Mouse (Mus musculus) kidney, embryonic 16.5 days (tissue): ENCODE data around the gene Amotl1. TPM values are rescaled to one million over a fixed set of nuclear protein-coding genes. Genes with fewer than 3 reads are reported as not detected.

ENCODE experiments used
- ATAC-seq: fragments of 200-750 bp; cut with Nextera tagmentation; 2 replicates; pipeline ENCODE4 v1.8.0; 2017; ENCODE audit warnings: moderate TSS enrichment; ENCODE audit not compliant: low FRiP score, low TSS enrichment
- H3K27ac ChIP-seq: fragments of 300-500 bp; sonication (generic); 2 replicates; pipeline ENCODE4 v1.5.1; 2014; ENCODE audit warnings: low read length
- H3K27me3 ChIP-seq: fragments of 300-500 bp; sonication (generic); 2 replicates; pipeline ENCODE4 v1.6.1; 2014; ENCODE audit warnings: low read length, control low read depth, mixed read lengths; ENCODE audit not compliant: insufficient read depth
- H3K36me3 ChIP-seq: fragments of 300-500 bp; sonication (generic); 2 replicates; pipeline ENCODE4 v1.6.1; 2014; ENCODE audit warnings: low read length, control low read depth, mixed read lengths; ENCODE audit not compliant: insufficient read depth
- H3K4me1 ChIP-seq: fragments of 300-500 bp; sonication (generic); 2 replicates; pipeline ENCODE4 v1.6.1; 2014; ENCODE audit warnings: low read length, control low read depth, mixed read lengths; ENCODE audit not compliant: insufficient read depth
- H3K4me2 ChIP-seq: fragments of 300-500 bp; sonication (generic); replicated peaks from 2 replicates; pipeline ENCODE4 v1.6.1; 2014; ENCODE audit warnings: low read depth, low read length
- H3K4me3 ChIP-seq: fragments of 300-500 bp; sonication (generic); 2 replicates; pipeline ENCODE4 v1.5.1; 2014; ENCODE audit warnings: mild to moderate bottlenecking, low read length
- H3K9ac ChIP-seq: fragments of 300-500 bp; sonication (generic); replicated peaks from 2 replicates; pipeline ENCODE4 v1.6.1; 2014; ENCODE audit warnings: low read length
- H3K9me3 ChIP-seq: fragments of 300-500 bp; sonication (generic); 2 replicates; pipeline ENCODE4 v1.6.1; 2016; ENCODE audit warnings: low read length, control low read depth
- WGBS: fragments of 180-500 bp; shearing (Covaris S2); extraction: QIAGEN DNeasy Blood & Tissue Kit; methylation state at CpG from one replicate; pipeline ENCODE4 v1.1.7; 2014; 5-methylcytosine and 5-hydroxymethylcytosine counted together
- polyA plus RNA-seq: library from polyadenylated mRNA; unstranded; fragments of >200 nt; fragmentation: Nextera tagmentation; extraction: Ambion mirVana; gene quantifications from 2 replicates; pipeline ENCODE4 v1.2.1, GENCODE M21; 2015

The Amotl1 gene
- polyA plus RNA-seq, 1 experiment from 2014 or later = 21.3 TPM

GRCm38 (mm10) chr9:14512633-14513445 lies 132.0 kb downstream of the Amotl1 start:
- Histone ChIP-seq H3K36me3 (peaks cover 27% of the 10 kb centered on the region), H3K4me3 (no peak overlapping the region), H3K4me1 (no peaks in the 10 kb centered on the region), H3K9me3 (no peaks in the 10 kb centered on the region), H3K27me3 (no peaks in the 10 kb centered on the region), H3K9ac (no peak overlapping the region), H3K4me2 (no peak overlapping the region), H3K27ac (no peak overlapping the region)
- no peak for ATAC-seq
- 74% methylated on average over 9 of the region's 9 CpGs for WGBS

DNA sequence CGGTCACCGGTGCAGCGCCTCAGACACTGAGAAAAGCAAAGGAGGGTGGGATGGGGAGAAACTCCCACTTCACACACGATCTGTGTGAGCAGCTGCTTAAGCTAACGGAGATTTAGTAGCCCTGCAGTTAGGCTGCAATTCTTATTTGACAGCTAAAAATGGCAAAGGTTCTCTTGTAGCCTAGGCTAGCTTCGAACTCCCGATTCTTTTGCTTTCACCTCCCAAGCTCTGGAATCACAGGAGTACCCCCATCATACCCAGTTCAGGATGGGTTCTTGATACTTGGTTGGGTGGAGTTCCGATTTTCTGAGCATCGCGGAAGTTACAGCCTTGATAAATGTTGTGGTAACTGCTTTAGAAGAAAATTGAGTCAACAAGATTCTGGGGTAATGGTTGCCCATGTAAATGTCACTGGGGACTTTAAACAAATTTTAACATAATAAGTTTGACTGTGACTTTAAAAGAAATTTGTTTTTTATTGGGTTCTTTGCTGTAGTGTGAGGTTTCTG lies 143.9 kb downstream of the Amotl1 start:
- ATAC-seq = no peak
- Histone ChIP-seq H3K4me2 (peak overlapping the region; percentile 76), H3K9ac (peak overlapping the region; percentile 86), H3K4me1 (peaks cover 10% of the 10 kb centered on the region; the same call in 1 of the 2 replicates), H3K27ac (peak overlapping the region; percentile 67; the same call in 1 of the 2 replicates), H3K9me3 (no peaks in the 10 kb centered on the region), H3K27me3 (no peaks in the 10 kb centered on the region), H3K36me3 (peaks cover 34% of the 10 kb centered on the region), H3K4me3 (peak overlapping the region; percentile 97)
- WGBS = 5% methylated on average over 10 of the region's 10 CpGs

DNA sequence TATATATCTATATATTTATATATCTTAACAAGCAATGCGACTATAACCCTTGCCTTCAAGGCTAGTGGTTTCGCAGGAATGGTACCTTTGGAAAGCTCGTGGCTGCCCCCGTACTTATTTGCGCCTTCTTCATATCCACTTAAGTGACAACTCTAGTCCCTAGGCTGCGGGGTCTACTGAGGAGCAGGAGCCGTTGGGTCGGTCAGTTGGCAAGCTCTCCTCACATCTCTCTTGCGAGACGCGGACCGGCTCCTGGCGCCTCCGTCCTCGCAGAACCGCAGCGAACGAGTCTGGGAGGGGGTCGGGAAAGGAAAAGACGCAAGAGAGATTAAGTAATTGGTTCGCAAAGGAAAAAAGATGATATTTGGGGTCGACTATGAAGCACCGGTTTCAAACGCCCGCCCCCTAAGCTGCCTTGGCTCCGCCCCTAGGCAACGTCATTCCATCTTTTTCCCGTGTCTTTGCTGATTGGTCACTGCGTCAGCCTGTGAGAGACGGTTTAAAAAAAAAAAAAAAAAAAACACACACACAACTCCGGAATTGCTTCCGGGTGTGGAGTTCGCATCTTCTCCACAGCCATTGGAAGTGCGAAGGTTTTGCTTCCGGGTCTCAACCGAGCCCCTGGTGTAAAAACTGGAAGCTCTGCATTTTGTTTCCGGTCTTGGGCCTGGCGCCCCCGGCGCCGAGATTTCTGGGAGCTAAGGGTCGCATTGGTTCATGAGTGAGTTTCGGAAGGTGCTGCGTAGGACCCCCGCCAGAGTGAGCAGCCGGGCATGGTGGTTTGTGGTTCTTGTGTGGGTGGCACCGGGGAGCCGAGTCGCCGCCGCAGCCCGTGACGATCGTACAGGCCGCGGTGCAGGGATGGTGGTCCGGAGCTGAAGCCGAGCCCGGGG lies 144.6 kb downstream of the Amotl1 start, which contains the start of the genes Kdm4d and Cwc15:
Gene Kdm4d (minus strand): TSS at position 460 of the 893 bp plus-strand sequence.
Gene Cwc15 (plus strand): TSS at position 595 of the 893 bp plus-strand sequence.
- peak within 1 kb of the TSS; percentile 97 for H3K4me3 ChIP-seq
- under 1% methylated on average over 59 of the region's 59 CpGs for WGBS
- no peaks in the 10 kb centered on the region for H3K27me3 ChIP-seq
- H3K4me1 ChIP-seq = peaks cover 10% of the 10 kb centered on the region; the same call in 1 of the 2 replicates
- peak; percentile 99 for ATAC-seq
- H3K27ac ChIP-seq = peak within 1 kb of the TSS; percentile 67; the same call in 1 of the 2 replicates
- H3K9me3 ChIP-seq = no peaks in the 10 kb centered on the region
- H3K4me2 ChIP-seq = peak within 1 kb of the TSS; percentile 76
- peak within 1 kb of the TSS; percentile 86 for H3K9ac ChIP-seq
- H3K36me3 ChIP-seq = peaks cover 27% of the 10 kb centered on the region

DNA sequence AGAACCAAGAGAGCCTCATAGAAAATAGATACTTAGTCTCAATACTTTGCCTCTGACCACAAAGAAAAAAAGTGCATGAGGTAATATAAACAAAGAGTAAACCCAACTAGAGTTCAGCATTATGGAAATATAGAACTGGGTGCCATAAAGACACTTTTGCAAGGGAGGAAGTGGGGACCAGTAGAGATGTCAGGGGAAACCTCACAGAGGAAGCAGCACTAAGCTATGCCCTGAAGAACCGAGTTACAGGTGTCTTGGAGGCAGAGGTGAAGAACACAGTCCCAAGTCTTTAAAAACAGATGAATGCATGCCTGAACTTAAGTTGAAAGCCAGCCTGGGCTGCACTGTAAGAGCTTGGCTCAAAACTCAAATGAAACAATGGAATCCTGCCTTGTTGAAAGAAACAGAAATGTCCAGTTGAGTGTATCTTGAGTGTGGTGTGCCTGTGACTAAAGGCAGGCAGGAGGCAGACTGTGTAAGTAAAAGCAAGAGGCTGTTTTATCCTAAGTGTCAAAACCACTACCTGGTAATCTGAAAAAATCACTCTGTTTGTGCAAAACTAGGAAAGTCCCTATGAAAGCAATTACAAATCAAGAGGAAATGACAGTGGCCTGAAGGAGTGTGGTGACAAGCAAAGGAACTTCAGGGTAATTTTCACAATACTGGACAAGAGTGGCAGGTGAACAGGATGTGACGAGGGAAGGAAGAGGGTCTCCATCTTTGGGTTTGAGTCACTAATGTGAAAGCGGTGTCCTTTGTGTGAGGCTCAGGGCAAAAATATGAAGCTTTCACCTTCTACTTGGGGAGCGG lies 145.8 kb downstream of the Amotl1 start:
- Histone ChIP-seq H3K4me1 (peaks cover 10% of the 10 kb centered on the region; the same call in 1 of the 2 replicates), H3K9ac (no peak overlapping the region), H3K4me3 (peak overlapping the region; percentile 97; the same call in 1 of the 2 replicates), H3K36me3 (peaks cover 18% of the 10 kb centered on the region), H3K9me3 (no peaks in the 10 kb centered on the region), H3K27me3 (no peaks in the 10 kb centered on the region), H3K4me2 (peak overlapping the region; percentile 62), H3K27ac (no peak overlapping the region)
- WGBS = 85% methylated on average over 4 of the region's 4 CpGs
- ATAC-seq = no peak

Other genes starting within 250 kb of the Amotl1 start
- gene Kdm4d, start 144.6 kb downstream of the Amotl1 start, polyA plus RNA-seq = 0.47 and 0.55 TPM in 2 replicates
- gene Cwc15, start 144.4 kb downstream of the Amotl1 start, polyA plus RNA-seq = 153 TPM in 2 replicates
- gene Piwil4, start 95.7 kb upstream of the Amotl1 start, polyA plus RNA-seq = 0.30 TPM in 1 of 2 replicates, not detected in the other
- 3.0 and 3.2 TPM in 2 replicates for gene Fut4, start 107.3 kb upstream of the Amotl1 start, polyA plus RNA-seq
- gene 1700012B09Rik, start 126.0 kb upstream of the Amotl1 start, polyA plus RNA-seq = not detected in 2 replicates
- 23.8 and 25.6 TPM in 2 replicates for gene Mre11a, start 139.6 kb upstream of the Amotl1 start, polyA plus RNA-seq
- gene Ankrd49, start 139.8 kb upstream of the Amotl1 start, polyA plus RNA-seq = 40.3 and 40.5 TPM in 2 replicates
- gene Gpr83, start 215.2 kb upstream of the Amotl1 start, polyA plus RNA-seq = 0.49 and 0.53 TPM in 2 replicates